Mouse (Mus musculus): ENCODE measurements around the gene Nipal1. TPM values are rescaled to one million over a fixed set of nuclear protein-coding genes. Genes with fewer than 3 reads are reported as not detected.

Nipal1 gene
- total and polyA plus RNA-seq, 3 experiments: not detected

- H3K36me3 ChIP-seq (ENCODE audit: control insufficient read depth, insufficient read depth, low read length): no peaks in the 10 kb centered on the region
- H3K4me1 ChIP-seq (ENCODE audit: control insufficient read depth, insufficient read depth, low read length): no peaks in the 10 kb centered on the region
- TF ChIP-seq POLR2A (IDR thresholded peaks at IDR 0.05; ENCODE audit: insufficient read depth, low read depth, low read length): no peak
- no peak for TF ChIP-seq EP300 (IDR thresholded peaks at IDR 0.05; ENCODE audit: insufficient read depth, low read depth, low read length)
- TF ChIP-seq CTCF (IDR thresholded peaks at IDR 0.05): no peak
- H3K79me2 ChIP-seq (replicated peaks; ENCODE audit: control insufficient read depth, insufficient read depth, low read length): no peaks in the 10 kb centered on the region
- DNase-seq: no peak
- H3K4me3 ChIP-seq: no peak overlapping the region
- no peak overlapping the region for H3K9ac ChIP-seq (ENCODE audit: low read depth, low read length)
- no peak overlapping the region for H3K27ac ChIP-seq
- no peaks in the 10 kb centered on the region for H3K27me3 ChIP-seq (ENCODE audit: control insufficient read depth, insufficient read depth, low read length)
- intact Hi-C loops (cut with DNase I): no loop called here
These were observed 54.6 kb downstream of the Nipal1 start for GRCm38 (mm10) chr5:72702202-72702601.

DNA sequence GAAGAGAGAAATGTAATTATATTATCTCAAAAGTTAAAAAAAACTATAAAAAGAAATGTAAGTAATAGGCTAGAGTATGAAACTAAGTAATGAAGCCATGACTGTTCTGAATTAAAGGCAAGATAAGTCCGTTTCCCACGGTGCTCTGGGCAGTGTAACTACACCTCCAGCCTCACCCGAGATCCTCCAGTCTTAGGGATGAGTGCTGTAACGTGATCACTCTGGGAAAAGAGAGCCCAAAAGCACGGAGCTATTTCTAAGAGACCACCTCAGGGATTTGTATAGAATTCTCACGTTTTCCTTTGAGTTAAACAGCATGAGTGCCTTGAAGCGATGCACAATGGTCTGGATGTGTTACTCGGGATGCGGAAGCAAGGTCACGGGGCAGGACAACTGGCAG, 58.5 kb downstream of the Nipal1 start:
- Histone ChIP-seq H3K4me1 (ENCODE audit: control insufficient read depth, insufficient read depth, low read length) (no peaks in the 10 kb centered on the region), H3K4me3 (no peak overlapping the region), H3K27ac (no peak overlapping the region), H3K79me2 (replicated peaks; ENCODE audit: control insufficient read depth, insufficient read depth, low read length) (no peaks in the 10 kb centered on the region), H3K36me3 (ENCODE audit: control insufficient read depth, insufficient read depth, low read length) (no peaks in the 10 kb centered on the region), H3K27me3 (ENCODE audit: control insufficient read depth, insufficient read depth, low read length) (no peaks in the 10 kb centered on the region), H3K9ac (ENCODE audit: low read depth, low read length) (no peak overlapping the region)
- no peak for DNase-seq
- 66% methylated on average over 10 of the region's 10 CpGs for WGBS
- TF ChIP-seq CTCF (IDR thresholded peaks at IDR 0.05) (no peak), EP300 (IDR thresholded peaks at IDR 0.05; ENCODE audit: insufficient read depth, low read depth, low read length) (no peak)
- intact Hi-C loops (cut with DNase I): no loop called here

DNA sequence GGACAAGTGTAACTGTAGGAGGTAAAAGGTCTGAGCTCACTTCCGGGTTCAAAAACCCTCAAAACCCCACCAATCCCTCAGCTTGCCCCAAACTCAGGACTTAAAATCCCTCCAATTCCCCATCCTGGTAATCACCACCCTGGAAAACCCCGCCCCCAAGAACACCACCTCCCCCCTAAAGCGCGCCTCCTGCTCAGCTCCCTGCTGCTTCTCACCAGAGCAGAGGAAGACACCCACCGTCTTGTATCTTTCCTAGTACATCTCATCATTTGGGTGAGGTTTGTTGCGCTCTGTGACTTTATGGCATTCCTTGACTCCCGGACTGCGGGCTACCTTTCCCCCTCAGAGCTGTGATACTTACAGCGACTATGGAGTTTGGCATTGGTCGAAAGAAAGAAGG, 59.1 kb downstream of the Nipal1 start:
- H3K27me3 ChIP-seq (ENCODE audit: control insufficient read depth, insufficient read depth, low read length): no peaks in the 10 kb centered on the region
- no peak overlapping the region for H3K4me3 ChIP-seq
- DNase-seq: no peak
- H3K4me1 ChIP-seq (ENCODE audit: control insufficient read depth, insufficient read depth, low read length): no peaks in the 10 kb centered on the region
- no peak overlapping the region for H3K9ac ChIP-seq (ENCODE audit: low read depth, low read length)
- 66% methylated on average over 10 of the region's 10 CpGs for WGBS
- H3K27ac ChIP-seq: no peak overlapping the region
- intact Hi-C loops (cut with DNase I): no loop called here
- no peaks in the 10 kb centered on the region for H3K36me3 ChIP-seq (ENCODE audit: control insufficient read depth, insufficient read depth, low read length)
- TF ChIP-seq POLR2A (IDR thresholded peaks at IDR 0.05; ENCODE audit: insufficient read depth, low read depth, low read length) (no peak), CTCF (IDR thresholded peaks at IDR 0.05) (no peak), EP300 (IDR thresholded peaks at IDR 0.05; ENCODE audit: insufficient read depth, low read depth, low read length) (no peak)
- H3K79me2 ChIP-seq (replicated peaks; ENCODE audit: control insufficient read depth, insufficient read depth, low read length): no peaks in the 10 kb centered on the region

GRCm38 (mm10) chr5:72709451-72709850, 61.9 kb downstream of the Nipal1 start:
- H3K27me3 ChIP-seq (ENCODE audit: control insufficient read depth, insufficient read depth, low read length): no peaks in the 10 kb centered on the region
- intact Hi-C loops (cut with DNase I): no loop called here
- H3K36me3 ChIP-seq (ENCODE audit: control insufficient read depth, insufficient read depth, low read length): no peaks in the 10 kb centered on the region
- no peak for TF ChIP-seq CTCF (IDR thresholded peaks at IDR 0.05)
- no peak for TF ChIP-seq POLR2A (IDR thresholded peaks at IDR 0.05; ENCODE audit: insufficient read depth, low read depth, low read length)
- TF ChIP-seq EP300 (IDR thresholded peaks at IDR 0.05; ENCODE audit: insufficient read depth, low read depth, low read length): no peak
- DNase-seq: no peak
- WGBS: 67% methylated on average over 13 of the region's 13 CpGs
- no peaks in the 10 kb centered on the region for H3K79me2 ChIP-seq (replicated peaks; ENCODE audit: control insufficient read depth, insufficient read depth, low read length)
- H3K4me3 ChIP-seq: no peak overlapping the region
- no peak overlapping the region for H3K9ac ChIP-seq (ENCODE audit: low read depth, low read length)
- H3K4me1 ChIP-seq (ENCODE audit: control insufficient read depth, insufficient read depth, low read length): no peaks in the 10 kb centered on the region
- H3K27ac ChIP-seq: no peak overlapping the region

DNA sequence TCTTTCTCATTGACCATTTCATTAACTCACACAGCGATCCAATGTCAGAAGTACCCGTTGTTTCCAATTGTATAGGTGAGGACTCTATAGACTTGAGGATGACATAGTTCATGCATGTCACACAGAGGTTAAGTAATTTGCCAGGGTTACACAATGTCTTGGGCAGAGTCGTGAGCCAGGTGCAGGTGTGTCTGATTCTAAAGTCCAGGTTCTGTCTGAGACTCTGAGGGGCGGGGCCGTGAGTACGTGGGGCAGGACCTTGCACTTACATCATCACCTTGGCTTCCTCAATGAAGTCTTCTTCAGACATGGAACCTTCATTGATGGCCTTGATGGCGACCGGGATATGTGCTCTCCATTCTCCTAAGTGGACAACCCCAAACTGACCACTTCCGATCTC, 62.4 kb downstream of the Nipal1 start:
- no peaks in the 10 kb centered on the region for H3K36me3 ChIP-seq (ENCODE audit: control insufficient read depth, insufficient read depth, low read length)
- WGBS: 90% methylated on average over 9 of the region's 9 CpGs

GRCm38 (mm10) chr5:72710572-72711278, 63.1 kb downstream of the Nipal1 start:
- Histone ChIP-seq H3K27me3 (ENCODE audit: control insufficient read depth, insufficient read depth, low read length) (no peaks in the 10 kb centered on the region), H3K79me2 (replicated peaks; ENCODE audit: control insufficient read depth, insufficient read depth, low read length) (no peaks in the 10 kb centered on the region), H3K9ac (ENCODE audit: low read depth, low read length) (no peak overlapping the region), H3K4me3 (no peak overlapping the region), H3K4me1 (ENCODE audit: control insufficient read depth, insufficient read depth, low read length) (no peaks in the 10 kb centered on the region), H3K27ac (no peak overlapping the region), H3K36me3 (ENCODE audit: control insufficient read depth, insufficient read depth, low read length) (no peaks in the 10 kb centered on the region)
- DNase-seq: peak; percentile 6 to 44
- WGBS: 15% methylated on average over 4 of the region's 4 CpGs
- TF ChIP-seq CTCF (IDR thresholded peaks at IDR 0.05) (peak; percentile 89), EP300 (IDR thresholded peaks at IDR 0.05; ENCODE audit: insufficient read depth, low read depth, low read length) (no peak)
- intact Hi-C loops (cut with DNase I): loop anchor here (2.0 to 10.0 kb wide), 3 partner anchors 43 to 536 kb away; no protein-coding TSS in a partner anchor

More for the DNA sequence above, 62.4 kb downstream of the Nipal1 start:
- Histone ChIP-seq H3K27ac (no peak overlapping the region), H3K27me3 (ENCODE audit: control insufficient read depth, insufficient read depth, low read length) (no peaks in the 10 kb centered on the region), H3K4me1 (ENCODE audit: control insufficient read depth, insufficient read depth, low read length) (no peaks in the 10 kb centered on the region), H3K79me2 (replicated peaks; ENCODE audit: control insufficient read depth, insufficient read depth, low read length) (no peaks in the 10 kb centered on the region), H3K9ac (ENCODE audit: low read depth, low read length) (no peak overlapping the region), H3K4me3 (no peak overlapping the region)
- intact Hi-C loops (cut with DNase I): loop anchor here (2.0 to 10.0 kb wide), 3 partner anchors 43 to 535 kb away; no protein-coding TSS in a partner anchor
- no peak for DNase-seq
- TF ChIP-seq EP300 (IDR thresholded peaks at IDR 0.05; ENCODE audit: insufficient read depth, low read depth, low read length) (no peak), POLR2A (IDR thresholded peaks at IDR 0.05; ENCODE audit: insufficient read depth, low read depth, low read length) (no peak), CTCF (IDR thresholded peaks at IDR 0.05) (no peak)
